Mouse (Mus musculus) forebrain, postnatal 0 days (tissue): ENCODE results near the gene Cyp2u1. TPM values are rescaled to one million over a fixed set of nuclear protein-coding genes. Genes with fewer than 3 reads are reported as not detected.

Source experiments
- ATAC-seq: fragments of 200-750 bp; cut with Nextera tagmentation; 2 replicates; pipeline ENCODE4 v1.8.0; 2017; ENCODE audit warnings: mild to moderate bottlenecking, moderate library complexity
- DNase-seq: peaks from one replicate; pipeline ENCODE4 v3.0.0-alpha.2; 2015
- H3K27ac ChIP-seq: fragments of 300-500 bp; sonication (generic); 2 replicates; pipeline ENCODE4 v1.5.1; 2014; ENCODE audit warnings: low read depth, mild to moderate bottlenecking, antibody characterized with exemption, low read length, moderate library complexity, mixed read lengths
- H3K27me3 ChIP-seq: fragments of 300-500 bp; sonication (generic); 2 replicates; pipeline ENCODE4 v1.6.1; 2014; ENCODE audit warnings: mild to moderate bottlenecking, low read length, mixed read lengths; ENCODE audit not compliant: insufficient read depth
- H3K36me3 ChIP-seq: fragments of 300-500 bp; sonication (generic); 2 replicates; pipeline ENCODE4 v1.6.1; 2014; ENCODE audit warnings: mild to moderate bottlenecking, moderate library complexity; ENCODE audit not compliant: insufficient read depth
- H3K4me1 ChIP-seq: fragments of 300-500 bp; sonication (generic); 2 replicates; pipeline ENCODE4 v1.6.1; 2014; ENCODE audit warnings: antibody characterized with exemption; ENCODE audit not compliant: insufficient read depth
- H3K4me2 ChIP-seq: fragments of 300-500 bp; sonication (generic); 2 replicates; pipeline ENCODE4 v1.6.1; 2014; ENCODE audit warnings: low read depth, mild to moderate bottlenecking, moderate library complexity
- H3K4me3 ChIP-seq: fragments of 300-500 bp; sonication (generic); 2 replicates; pipeline ENCODE4 v1.5.1; 2014; ENCODE audit warnings: low read depth, low read length, mixed read lengths
- H3K9ac ChIP-seq: fragments of 300-500 bp; sonication (generic); 2 replicates; pipeline ENCODE4 v1.6.1; 2014; ENCODE audit warnings: mild to moderate bottlenecking
- H3K9me3 ChIP-seq: fragments of 300-500 bp; sonication (generic); 2 replicates; pipeline ENCODE4 v1.6.1; 2016; ENCODE audit warnings: low read length
- CTCF ChIP-seq: sonication (generic); IDR thresholded peaks from 2 replicates; pipeline ENCODE4 v1.5.1; 2016; ENCODE audit warnings: antibody characterized with exemption, control low read depth, low read depth
- WGBS: fragments of 180-500 bp; shearing (Covaris S2); extraction: QIAGEN DNeasy Blood & Tissue Kit; methylation state at CpG from one replicate; pipeline ENCODE4 v1.1.7; 2014; 5-methylcytosine and 5-hydroxymethylcytosine counted together
- polyA plus RNA-seq: library from polyadenylated mRNA; unstranded; fragments of >200 nt; fragmentation: Nextera tagmentation; extraction: Ambion mirVana; gene quantifications from 2 replicates; pipeline ENCODE4 v1.2.1, GENCODE M21; 2015
- total RNA-seq: library from RNA; depleted of rRNA; stranded (reverse); fragments of >200 nt; gene quantifications from 2 replicates; pipeline ENCODE4 v1.2.3, GENCODE M21; 2014; rRNA removed

Cyp2u1 gene
- total RNA-seq: 10.7 and 14.7 TPM in 2 replicates
- 8.7 and 11.0 TPM in 2 replicates for polyA plus RNA-seq

- no peaks in the 10 kb centered on the region for H3K9me3 ChIP-seq
- peak; percentile 92 for DNase-seq
- 2% methylated on average over 71 of the region's 71 CpGs for WGBS
- peak; percentile 98 for ATAC-seq
- H3K4me3 ChIP-seq: peak within 1 kb of the TSS; percentile 61
- peak; percentile 68 for TF ChIP-seq CTCF
- H3K27me3 ChIP-seq: no peaks in the 10 kb centered on the region
- peak within 1 kb of the TSS; percentile 70 for H3K9ac ChIP-seq
- H3K4me2 ChIP-seq: peak within 1 kb of the TSS; percentile 86
- H3K27ac ChIP-seq: peak within 1 kb of the TSS; percentile 77
- H3K36me3 ChIP-seq: 0 out of 2 replicates have a peak, but pooled peaks cover 2% of the 10 kb centered on the region
- H3K4me1 ChIP-seq: no peaks in the 10 kb centered on the region
These were observed at the start of gene Cyp2u1 for GRCm38 (mm10) chr3:131302452-131303319. TSS of gene Cyp2u1 (minus strand) at chr3:131303227.

- 94% methylated on average over 7 of the region's 7 CpGs for WGBS
- DNase-seq (no peak), ATAC-seq (no peak)
- Histone ChIP-seq H3K4me3 (no peak overlapping the region), H3K36me3 (no peaks in the 10 kb centered on the region), H3K4me1 (no peaks in the 10 kb centered on the region), H3K27ac (no peak overlapping the region), H3K9ac (no peak overlapping the region), H3K4me2 (no peak overlapping the region), H3K27me3 (no peaks in the 10 kb centered on the region), H3K9me3 (no peaks in the 10 kb centered on the region)
- no peak for TF ChIP-seq CTCF
These were observed 47.5 kb upstream of the Cyp2u1 start for GRCm38 (mm10) chr3:131350539-131350938.

DNA sequence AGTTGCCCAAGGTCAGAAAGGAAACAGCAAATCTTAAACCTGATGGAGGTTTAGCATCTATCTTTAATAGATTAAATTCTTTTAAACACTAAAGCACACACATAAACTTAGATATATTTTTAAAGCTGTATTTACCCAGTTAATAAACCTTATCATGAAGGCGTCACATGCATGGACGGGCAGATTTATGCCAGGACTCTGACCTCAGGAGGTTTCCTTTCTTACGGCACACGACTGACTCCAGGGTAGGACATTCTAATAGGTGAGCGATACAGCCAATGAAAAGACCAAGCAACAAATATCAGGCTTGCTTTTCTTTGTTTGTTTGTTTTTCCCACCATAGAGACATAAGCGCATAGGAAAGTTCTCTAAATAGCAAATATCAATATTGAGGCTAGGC is 46.0 kb upstream of the Cyp2u1 start:
- no peak for TF ChIP-seq CTCF
- no peak for ATAC-seq
- no peaks in the 10 kb centered on the region for H3K36me3 ChIP-seq

GRCm38 (mm10) chr3:131348579-131348950 is 45.5 kb upstream of the Cyp2u1 start:
- no peak for TF ChIP-seq CTCF
- ATAC-seq: no peak
- Histone ChIP-seq H3K4me1 (no peaks in the 10 kb centered on the region), H3K27ac (no peak overlapping the region), H3K9me3 (no peaks in the 10 kb centered on the region), H3K27me3 (no peaks in the 10 kb centered on the region), H3K9ac (no peak overlapping the region), H3K4me3 (no peak overlapping the region), H3K36me3 (no peaks in the 10 kb centered on the region), H3K4me2 (no peak overlapping the region)
- 54% methylated on average over 3 of the region's 3 CpGs for WGBS
- DNase-seq: no peak

More for the DNA sequence above, 46.0 kb upstream of the Cyp2u1 start:
- H3K27me3 ChIP-seq: no peaks in the 10 kb centered on the region
- no peak overlapping the region for H3K4me2 ChIP-seq
- 88% methylated on average over 6 of the region's 6 CpGs for WGBS
- no peaks in the 10 kb centered on the region for H3K4me1 ChIP-seq
- DNase-seq: no peak
- H3K4me3 ChIP-seq: no peak overlapping the region
- H3K27ac ChIP-seq: no peak overlapping the region
- no peaks in the 10 kb centered on the region for H3K9me3 ChIP-seq
- H3K9ac ChIP-seq: no peak overlapping the region

GRCm38 (mm10) chr3:131347831-131348578 is 45.0 kb upstream of the Cyp2u1 start:
- ATAC-seq: peak; percentile 51; the same call in 1 of the 2 replicates
- H3K36me3 ChIP-seq: no peaks in the 10 kb centered on the region
- WGBS: 61% methylated on average over 6 of the region's 6 CpGs
- H3K4me2 ChIP-seq: no peak overlapping the region
- no peaks in the 10 kb centered on the region for H3K27me3 ChIP-seq
- H3K4me3 ChIP-seq: no peak overlapping the region
- H3K9me3 ChIP-seq: no peaks in the 10 kb centered on the region
- TF ChIP-seq CTCF: peak; percentile 71
- H3K4me1 ChIP-seq: no peaks in the 10 kb centered on the region
- DNase-seq: peak; percentile 15
- H3K9ac ChIP-seq: no peak overlapping the region
- H3K27ac ChIP-seq: no peak overlapping the region

DNA sequence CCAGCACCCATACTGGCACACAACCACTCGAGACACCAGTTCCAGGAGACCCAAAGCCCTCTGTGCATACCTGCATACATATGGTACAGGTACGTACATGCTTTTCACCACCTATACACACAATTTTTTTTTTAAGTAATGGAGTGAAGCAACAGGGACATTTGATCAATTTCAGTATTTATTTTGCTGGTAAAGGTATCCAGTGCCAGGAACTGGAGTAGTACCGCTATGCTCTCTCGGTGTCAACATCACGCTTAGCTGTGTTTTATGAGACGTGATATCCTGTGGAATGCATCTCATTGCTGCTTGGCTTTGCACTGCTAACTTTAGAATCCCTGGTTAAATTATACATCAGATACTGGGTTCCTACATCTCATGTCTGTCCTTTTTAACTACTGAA is 42.9 kb upstream of the Cyp2u1 start:
- DNase-seq: no peak
- 94% methylated on average over 6 of the region's 6 CpGs for WGBS
- no peak for ATAC-seq
- Histone ChIP-seq H3K4me2 (no peak overlapping the region), H3K27me3 (no peaks in the 10 kb centered on the region), H3K9ac (no peak overlapping the region), H3K36me3 (no peaks in the 10 kb centered on the region), H3K27ac (no peak overlapping the region), H3K4me3 (no peak overlapping the region), H3K9me3 (no peaks in the 10 kb centered on the region), H3K4me1 (no peaks in the 10 kb centered on the region)
- no peak for TF ChIP-seq CTCF

DNA sequence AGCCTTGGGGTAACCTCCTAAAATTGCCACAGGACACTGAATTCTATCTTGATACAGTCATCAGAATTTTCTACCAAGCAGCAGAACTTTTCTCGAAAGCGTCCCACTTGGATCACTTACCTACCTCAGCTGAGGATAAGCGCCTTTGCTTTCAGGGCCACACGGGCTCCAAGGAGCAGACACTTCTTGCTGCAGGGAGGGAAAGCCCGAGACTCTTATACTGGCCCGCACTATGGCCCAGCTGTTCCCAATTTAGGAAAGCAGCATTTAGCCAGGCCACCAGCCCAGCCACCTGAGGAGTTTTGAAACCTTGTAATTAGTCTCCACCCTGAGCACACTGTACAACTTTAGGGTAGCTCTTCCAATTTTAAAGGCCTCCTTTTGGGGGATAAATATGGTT is 40.3 kb upstream of the Cyp2u1 start:
- Histone ChIP-seq H3K4me1 (no peaks in the 10 kb centered on the region), H3K36me3 (no peaks in the 10 kb centered on the region), H3K27me3 (no peaks in the 10 kb centered on the region), H3K4me3 (no peak overlapping the region), H3K9ac (no peak overlapping the region), H3K9me3 (no peaks in the 10 kb centered on the region), H3K4me2 (no peak overlapping the region), H3K27ac (no peak overlapping the region)
- no peak for TF ChIP-seq CTCF
- DNase-seq (no peak), ATAC-seq (no peak)
- 89% methylated on average over 6 of the region's 6 CpGs for WGBS
